Mouse (Mus musculus) right cerebral cortex, postnatal 10 days (tissue): ENCODE results near the gene Fzd4.

Experiments used
- DNase-seq, 2 experiments: peaks; one replicate each; pipeline ENCODE4 v3.0.0; 2021; ENCODE audit warnings: low spot score in 2 of 2

Fzd4 gene

DNA sequence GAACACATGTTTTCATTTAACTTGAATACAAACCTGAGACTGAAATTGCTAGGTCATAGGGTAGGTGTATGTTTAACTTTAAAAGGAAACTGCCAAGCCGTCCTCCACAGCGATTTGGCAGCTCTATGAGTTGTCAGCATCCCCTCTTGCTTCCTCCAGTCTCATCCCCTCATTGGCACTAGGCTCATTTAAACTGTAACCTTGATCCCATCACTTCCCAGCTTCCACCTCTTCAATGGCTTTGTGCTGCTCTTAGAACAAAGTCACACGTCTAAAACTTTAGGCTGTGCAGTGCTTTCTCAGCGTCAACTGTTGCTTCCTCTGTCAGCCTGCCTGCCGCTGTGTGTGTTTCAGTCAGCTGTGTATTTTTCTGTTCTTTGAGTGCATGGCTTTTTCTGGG lies 22.9 kb downstream of the Fzd4 start:
- DNase-seq = no peak

DNA sequence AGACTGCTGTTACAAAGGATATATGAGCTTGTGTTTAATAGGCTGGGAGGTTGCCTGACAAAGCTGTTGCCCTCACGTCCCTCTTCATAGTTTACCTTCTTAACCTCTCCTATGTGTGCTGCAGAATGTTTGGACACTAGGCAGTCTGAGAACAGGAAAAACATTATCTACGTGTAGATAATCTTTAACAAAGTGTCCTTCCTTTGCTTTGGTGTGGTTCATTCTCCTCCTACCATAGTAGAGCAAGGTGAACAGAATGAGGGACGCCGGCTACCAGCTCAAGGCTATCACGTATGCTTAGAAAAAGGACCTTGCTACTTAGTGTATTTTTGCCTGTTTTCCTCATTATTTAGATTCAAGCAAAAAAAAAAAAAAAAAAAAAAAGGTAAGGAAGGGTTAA lies 24.6 kb downstream of the Fzd4 start:
- DNase-seq = no peak

DNA sequence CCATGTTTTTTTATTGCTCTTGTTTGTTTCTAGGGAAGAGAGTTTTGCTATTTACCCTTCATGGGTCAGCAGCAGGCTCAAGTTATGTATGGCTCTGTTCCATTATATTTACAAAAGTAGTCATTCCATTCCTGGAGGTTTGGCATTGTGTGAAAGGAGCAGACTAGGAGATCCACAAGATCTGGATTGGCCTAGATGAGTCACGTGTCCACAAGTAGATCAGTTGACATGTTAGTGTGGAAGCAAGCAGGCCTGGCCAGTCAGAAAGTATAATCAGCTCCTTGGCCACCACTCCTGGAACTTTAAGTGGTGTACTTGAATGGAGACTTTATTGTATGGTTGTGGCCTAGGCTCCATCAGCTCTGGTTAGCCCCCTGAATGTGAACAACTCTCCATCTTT lies 25.2 kb downstream of the Fzd4 start:
- no peak for DNase-seq

DNA sequence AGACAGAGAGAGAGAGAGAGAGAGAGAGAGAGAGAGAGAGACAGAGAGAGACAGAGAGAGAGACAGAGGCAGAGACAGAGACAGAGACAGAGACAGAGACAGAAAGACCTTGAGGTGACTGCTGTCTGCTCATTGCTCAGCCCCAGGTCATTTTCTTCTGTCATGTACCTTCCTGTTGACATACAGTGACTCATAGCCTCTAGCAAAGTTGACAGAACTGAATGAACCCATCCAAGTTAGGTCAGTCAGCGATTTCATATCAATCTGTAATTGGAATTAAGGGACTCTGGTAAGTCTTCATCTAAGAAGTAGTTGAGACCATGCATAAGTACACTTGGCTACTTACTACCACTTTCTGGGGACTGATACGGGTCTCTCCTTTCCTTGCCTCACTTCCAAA lies 27.0 kb downstream of the Fzd4 start:
- no peak for DNase-seq

DNA sequence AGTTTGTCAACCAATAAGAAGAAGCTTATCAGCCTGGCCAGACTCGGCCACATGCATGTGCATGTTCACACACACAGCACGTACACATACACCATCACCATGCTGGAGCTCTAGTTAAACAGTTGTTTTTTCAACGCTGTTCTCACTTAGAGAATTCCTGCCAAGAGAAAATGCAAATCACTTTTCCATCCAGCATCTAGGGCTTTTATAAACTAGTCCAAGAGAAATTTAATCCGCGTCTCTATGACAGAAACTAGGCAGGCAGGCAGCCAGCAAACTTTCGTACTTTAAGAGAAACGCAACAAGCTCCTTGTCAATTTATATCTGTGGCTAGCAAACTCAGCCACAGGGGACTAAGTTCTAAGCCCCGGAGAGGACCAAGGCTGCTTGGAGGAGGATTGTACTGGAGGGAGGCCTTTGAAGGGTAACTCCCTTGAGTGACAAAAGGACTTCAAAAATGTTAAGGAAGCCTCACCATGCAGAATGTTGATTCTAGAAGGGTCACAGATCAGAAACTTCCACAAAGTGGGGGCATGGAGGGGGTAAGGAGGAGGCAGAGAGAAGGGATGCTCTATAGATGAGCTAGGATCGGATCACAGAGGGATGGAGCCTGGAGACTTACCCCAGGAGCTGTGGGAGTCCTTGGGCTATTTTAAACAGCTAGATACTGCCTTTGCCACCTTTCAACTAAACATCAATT lies 29.2 kb downstream of the Fzd4 start:
- DNase-seq = peak; percentile 84 to 90

DNA sequence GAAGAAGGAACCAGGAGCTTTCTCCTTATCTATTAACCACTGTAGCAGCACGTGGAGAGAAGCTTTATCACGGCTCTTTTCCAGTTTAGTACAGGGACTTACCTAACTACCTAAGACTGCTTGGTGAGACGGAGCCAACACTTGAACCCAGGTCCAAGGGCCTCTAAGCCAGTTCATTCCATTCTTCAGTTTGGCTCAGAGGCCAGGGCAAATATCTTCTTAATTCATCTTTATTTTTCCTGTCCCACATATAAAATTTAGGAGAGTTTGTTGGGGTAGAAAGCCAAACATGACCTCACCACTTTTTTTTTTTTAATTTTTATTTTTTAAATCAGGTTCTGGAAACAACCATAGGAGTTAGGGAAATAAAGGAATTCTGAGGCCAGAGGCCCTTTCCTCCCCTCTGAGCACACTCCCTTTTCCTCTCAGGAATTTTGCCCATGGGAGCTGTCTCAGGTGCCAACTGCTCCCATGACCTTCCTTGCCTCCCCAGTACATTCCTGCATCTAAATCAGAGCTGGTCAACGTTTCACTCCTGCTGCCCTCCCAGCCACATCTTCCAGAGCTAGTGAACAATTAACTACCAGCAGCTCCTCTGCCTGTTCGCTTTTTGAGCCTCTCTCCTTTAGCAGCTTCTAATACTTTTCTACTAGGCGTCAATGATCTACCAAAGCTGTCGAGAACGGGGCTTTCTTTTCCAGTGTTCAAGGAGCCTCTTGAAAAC lies 29.9 kb downstream of the Fzd4 start:
- no peak for DNase-seq

DNA sequence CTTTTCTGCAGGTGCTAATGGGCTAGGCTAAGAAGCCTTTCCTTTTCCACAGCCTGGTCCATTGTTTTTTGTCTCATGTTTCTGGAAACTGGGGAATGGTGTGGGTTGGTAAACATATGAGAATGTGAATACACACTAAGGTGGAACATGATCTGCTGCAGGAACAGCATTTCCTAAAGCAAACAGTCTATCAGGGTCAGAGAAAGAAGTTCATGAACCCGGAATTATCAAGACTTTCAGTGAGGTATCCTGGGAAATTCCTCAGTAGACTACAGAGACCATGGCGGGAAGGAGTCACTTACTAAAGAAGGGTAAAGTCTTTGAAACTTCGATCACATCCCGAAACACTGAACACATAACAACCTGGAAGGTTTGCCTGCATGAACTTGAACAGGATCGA lies 32.2 kb downstream of the Fzd4 start:
- DNase-seq = no peak

DNA sequence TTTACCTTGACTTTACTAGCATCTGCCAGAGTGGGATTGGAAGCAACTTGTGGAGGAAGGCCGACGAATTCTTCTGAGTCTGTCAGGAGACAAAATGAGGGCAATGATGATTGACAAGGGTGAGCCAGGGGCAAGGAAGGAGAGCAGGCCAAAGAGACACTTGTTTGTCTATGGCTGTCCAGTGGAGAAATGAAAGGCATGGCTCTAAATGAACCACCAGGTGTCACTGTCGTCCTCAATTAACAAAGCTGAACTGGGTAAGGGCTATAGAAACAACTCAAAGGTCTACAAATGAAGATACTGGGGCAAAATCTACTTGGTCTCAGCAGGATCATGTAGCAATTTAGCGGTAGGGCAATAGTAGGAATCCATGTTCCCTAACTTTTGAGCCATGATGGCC lies 33.4 kb downstream of the Fzd4 start:
- DNase-seq = peak; percentile 48 to 60

DNA sequence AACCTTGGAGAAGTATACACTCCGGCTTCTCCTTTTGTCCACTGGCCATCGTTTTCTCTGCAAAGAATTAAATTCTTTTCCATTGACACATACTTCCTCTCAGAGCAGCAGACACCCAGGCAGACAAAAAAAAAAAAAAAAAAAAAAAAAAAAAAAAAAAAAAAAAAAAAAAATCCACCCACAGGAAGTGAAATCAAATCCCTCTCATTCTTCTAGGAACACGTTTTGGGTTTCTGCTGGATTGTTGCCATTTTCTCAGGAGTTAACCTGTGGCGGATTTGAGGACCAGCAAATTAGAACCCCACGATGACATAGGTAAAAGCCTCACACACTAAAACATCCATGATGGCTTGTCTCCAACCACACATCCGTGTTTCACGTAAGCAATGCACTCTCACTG lies 37.1 kb downstream of the Fzd4 start:
- no peak for DNase-seq

DNA sequence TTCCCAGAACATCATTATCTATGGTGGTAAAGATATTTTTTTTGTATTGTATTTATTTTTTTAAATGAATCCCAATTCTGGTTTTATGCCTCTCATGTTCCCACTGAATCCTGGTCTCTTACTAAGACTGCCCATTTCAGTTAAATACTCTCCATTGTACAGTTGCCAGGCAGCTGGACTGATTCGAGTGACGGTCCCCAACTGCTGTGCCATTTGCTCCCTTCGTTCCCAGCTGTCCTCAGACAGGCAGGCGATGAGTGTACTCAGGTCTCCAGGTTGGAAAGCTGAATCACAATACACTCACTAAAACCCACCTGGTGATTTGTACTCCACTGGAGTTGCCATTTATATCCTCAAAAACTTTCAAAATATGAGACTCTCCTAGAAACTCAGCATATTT lies 38.1 kb downstream of the Fzd4 start:
- DNase-seq = no peak

DNA sequence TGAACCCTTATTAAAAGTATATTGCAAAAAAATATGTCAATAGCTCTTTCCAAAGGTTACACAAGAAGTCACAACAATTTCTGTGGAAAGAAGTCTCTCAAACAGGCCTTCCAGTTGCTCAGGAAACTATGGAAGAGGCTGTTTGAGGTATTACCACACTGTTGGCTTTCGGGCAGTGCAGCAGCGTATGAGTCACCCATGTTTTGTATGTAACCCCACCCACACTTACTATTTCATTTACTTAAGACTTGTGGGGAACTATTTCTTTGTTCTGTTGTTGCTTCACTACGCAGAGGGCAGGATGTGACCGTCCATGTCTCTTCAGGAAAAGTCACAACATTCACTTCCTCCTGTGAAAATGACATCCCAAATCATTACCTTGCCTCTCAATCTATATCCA lies 41.0 kb downstream of the Fzd4 start:
- no peak for DNase-seq

DNA sequence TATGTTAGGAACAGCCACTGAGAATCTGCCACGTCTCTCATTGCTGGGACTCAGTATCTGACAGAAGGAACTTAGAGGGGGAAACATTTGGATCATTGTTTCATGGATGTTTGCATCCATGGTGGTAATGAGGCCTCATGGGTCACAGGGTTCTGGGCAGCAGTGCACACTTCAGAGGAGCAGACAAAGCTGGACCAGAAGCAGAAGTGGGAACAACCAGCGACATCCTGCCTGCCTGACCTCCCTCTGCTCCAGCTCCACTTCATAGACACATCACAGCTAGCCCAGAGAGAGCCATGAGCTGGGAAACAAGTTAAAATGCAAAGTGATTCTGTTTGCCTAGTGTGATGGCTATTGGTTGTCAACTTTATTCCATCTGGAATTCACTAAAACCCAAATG lies 46.2 kb downstream of the Fzd4 start:
- DNase-seq = no peak

DNA sequence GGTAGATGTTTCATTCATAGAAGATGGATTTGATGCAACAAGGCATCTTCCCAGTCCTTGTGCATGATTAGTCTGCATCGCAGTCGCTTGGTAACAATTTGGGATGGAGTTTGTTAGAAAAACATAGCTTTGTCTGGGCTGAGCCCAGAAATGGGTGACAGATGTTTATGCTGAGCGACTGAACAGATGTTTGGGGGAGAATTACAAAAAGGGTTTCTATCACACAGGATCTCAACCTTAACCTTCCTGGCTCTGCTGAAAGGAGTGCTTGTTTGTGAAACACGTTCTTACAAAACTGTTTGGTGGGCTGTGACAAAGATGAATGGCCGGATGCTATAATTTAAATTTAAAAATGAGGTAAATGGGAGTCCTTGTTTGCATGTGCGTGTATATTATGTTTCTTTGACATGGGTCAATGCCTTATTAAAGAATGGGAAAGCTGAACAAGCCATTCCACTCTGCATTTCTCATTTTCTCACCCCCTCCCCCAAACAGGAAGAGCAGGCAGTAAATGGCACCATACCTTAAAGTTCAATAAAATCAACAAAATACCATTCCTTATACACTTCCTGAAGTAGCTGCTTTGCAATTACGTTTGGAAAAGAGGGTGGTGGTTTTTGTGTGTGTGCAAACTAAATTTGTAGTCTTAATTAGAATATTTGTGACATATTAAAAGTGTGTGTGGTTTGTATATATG lies 52.4 kb downstream of the Fzd4 start:
- DNase-seq = no peak

DNA sequence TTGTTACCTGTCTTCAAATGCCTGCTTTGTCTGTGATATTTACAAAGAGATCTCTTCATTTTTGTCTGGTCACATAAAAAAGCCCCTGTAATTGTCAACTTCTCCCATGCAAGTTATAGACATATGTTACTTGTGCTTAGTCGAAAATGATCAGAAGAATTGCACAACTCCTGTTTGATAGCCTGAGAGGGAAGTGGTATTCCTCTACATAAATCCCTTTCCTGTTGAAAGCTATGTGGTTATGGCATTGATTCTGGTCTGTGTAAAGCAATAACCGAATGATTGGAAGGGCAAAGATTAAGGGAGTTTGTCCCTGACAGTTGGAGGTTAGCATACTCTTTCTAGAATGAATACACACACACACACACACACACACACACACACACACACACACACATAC lies 55.5 kb downstream of the Fzd4 start:
- no peak for DNase-seq

DNA sequence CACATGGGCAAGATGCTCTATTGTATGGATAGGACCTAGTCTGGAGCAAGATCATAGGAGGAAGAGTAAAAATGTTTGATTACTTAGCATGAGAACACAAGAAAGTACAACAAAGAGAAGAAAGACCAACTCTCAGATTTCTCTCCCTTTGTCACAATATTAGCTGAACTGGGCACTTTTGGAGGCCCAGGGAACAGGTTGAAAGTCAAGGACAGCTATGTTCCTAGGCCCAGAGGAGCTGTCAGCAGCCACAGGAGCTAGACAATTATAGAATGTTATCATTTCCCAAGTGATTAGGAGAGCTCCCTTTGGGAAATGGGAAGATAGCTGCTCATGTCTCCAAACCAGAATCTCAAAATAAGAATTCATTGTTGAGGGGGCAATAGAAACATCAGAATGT lies 56.8 kb downstream of the Fzd4 start:
- DNase-seq = no peak

DNA sequence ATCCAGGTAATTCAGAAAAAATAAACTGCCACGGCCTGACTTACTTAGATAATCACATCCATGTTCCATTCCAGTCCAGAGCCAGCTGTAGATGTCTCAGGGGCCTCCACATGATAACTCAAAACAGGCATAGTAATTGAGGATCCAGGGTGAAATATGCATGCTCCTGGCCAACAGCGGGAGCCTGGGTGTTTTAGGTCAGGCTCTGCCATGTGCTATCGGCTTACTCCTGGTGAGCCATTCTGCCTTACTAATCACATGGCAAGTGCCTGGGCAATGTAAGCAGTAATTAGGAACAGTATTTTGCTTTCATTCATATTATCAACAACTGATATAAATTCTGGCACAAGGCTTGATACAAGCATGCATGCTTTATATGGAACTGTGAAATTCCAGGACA lies 57.2 kb downstream of the Fzd4 start:
- no peak for DNase-seq
